Mouse (Mus musculus) cortical plate, adult 2 months (tissue): ENCODE results near the gene Alms1.

Source experiments
- CTCF ChIP-seq: fragments of 200-500 bp; IDR thresholded peaks from 2 replicates; pipeline ENCODE4 v1.5.1; 2011; ENCODE audit warnings: mild to moderate bottlenecking, control low read depth, low read length; ENCODE audit not compliant: insufficient read depth; ENCODE audit errors: extremely low read depth
- POLR2A ChIP-seq: fragments of 200-500 bp; IDR thresholded peaks from 2 replicates; pipeline ENCODE4 v1.6.1; 2011; ENCODE audit warnings: mild to moderate bottlenecking, low read length, control low read depth; ENCODE audit not compliant: insufficient read depth; ENCODE audit errors: extremely low read depth

DNA sequence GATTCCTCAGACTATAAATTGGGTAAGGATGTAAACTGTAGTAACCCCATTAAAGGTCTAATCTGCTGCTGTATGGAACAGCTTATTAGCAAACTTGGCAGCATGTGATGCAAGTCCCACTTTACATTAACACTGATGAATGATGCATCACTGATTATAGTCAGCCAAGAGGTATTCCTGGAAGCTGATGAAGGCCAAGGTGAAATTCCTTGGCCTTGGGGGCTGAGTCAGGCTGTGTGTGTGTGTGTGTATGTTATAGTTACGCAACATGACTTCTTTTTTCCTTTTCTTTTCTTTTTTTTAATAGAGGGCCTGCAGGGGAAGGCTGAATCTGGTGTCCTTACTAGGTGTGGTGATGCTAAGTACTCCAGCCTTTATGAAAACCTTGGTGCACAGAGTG, 23.2 kb downstream of the Alms1 start:
- TF ChIP-seq POLR2A: no peak
- no peak for TF ChIP-seq CTCF
